Mouse (Mus musculus) embryonic facial prominence, embryonic 14.5 days (tissue): ENCODE data around the gene Col4a2. TPM values are rescaled to one million over a fixed set of nuclear protein-coding genes. Genes with fewer than 3 reads are reported as not detected.

Experiments used
- ATAC-seq: fragments of 200-750 bp; cut with Nextera tagmentation; 2 replicates; pipeline ENCODE4 v1.8.0; 2017; ENCODE audit warnings: low read depth, moderate number of reproducible peaks, moderate TSS enrichment
- DNase-seq: peaks from one replicate; pipeline ENCODE4 v3.0.0-alpha.2; 2015; ENCODE audit warnings: low spot score
- H3K27ac ChIP-seq: fragments of 300-500 bp; sonication (generic); replicated peaks from 2 replicates; pipeline ENCODE4 v1.5.1; 2014; ENCODE audit warnings: low read depth, mild to moderate bottlenecking, low read length, moderate library complexity
- H3K27me3 ChIP-seq: fragments of 300-500 bp; sonication (generic); replicated peaks from 2 replicates; pipeline ENCODE4 v1.6.1; 2014; ENCODE audit warnings: low read length; ENCODE audit not compliant: control insufficient read depth, insufficient read depth
- H3K36me3 ChIP-seq: fragments of 300-500 bp; sonication (generic); 2 replicates; pipeline ENCODE4 v1.6.1; 2014; ENCODE audit warnings: low read length, mixed read lengths; ENCODE audit not compliant: control insufficient read depth, insufficient read depth
- H3K4me1 ChIP-seq: fragments of 300-500 bp; sonication (generic); 2 replicates; pipeline ENCODE4 v1.6.1; 2014; ENCODE audit warnings: antibody characterized with exemption, low read length; ENCODE audit not compliant: control insufficient read depth, insufficient read depth
- H3K4me2 ChIP-seq: fragments of 300-500 bp; sonication (generic); 2 replicates; pipeline ENCODE4 v1.6.1; 2014; ENCODE audit warnings: low read depth, mild to moderate bottlenecking, low read length, moderate library complexity, mixed read lengths
- H3K4me3 ChIP-seq: fragments of 300-500 bp; sonication (generic); 2 replicates; pipeline ENCODE4 v1.5.1; 2014; ENCODE audit warnings: low read depth, mild to moderate bottlenecking, low read length
- H3K9ac ChIP-seq: fragments of 300-500 bp; sonication (generic); 2 replicates; pipeline ENCODE4 v1.6.1; 2014; ENCODE audit warnings: low read depth, mild to moderate bottlenecking, low read length, moderate library complexity, mixed read lengths
- H3K9me3 ChIP-seq: fragments of 300-500 bp; sonication (generic); 2 replicates; pipeline ENCODE4 v1.6.1; 2016; ENCODE audit warnings: low read length; ENCODE audit not compliant: control insufficient read depth
- WGBS: fragments of 180-500 bp; shearing (Covaris S2); extraction: QIAGEN DNeasy Blood & Tissue Kit; methylation state at CpG from one replicate; pipeline ENCODE4 v1.1.7; 2014; 5-methylcytosine and 5-hydroxymethylcytosine counted together
- polyA plus RNA-seq: library from polyadenylated mRNA; unstranded; fragments of >200 nt; fragmentation: Nextera tagmentation; extraction: Ambion mirVana; gene quantifications from 2 replicates; pipeline ENCODE4 v1.2.1, GENCODE M21; 2014

Gene Col4a2
- polyA plus RNA-seq, 1 experiment from 2014 or later: 95.9 TPM

GRCm38 (mm10) chr8:11348622-11349021, 36.0 kb downstream of the Col4a2 start:
- Histone ChIP-seq H3K27me3 (no peaks in the 10 kb centered on the region), H3K36me3 (no peaks in the 10 kb centered on the region), H3K9ac (no peak overlapping the region), H3K4me1 (peaks cover 13% of the 10 kb centered on the region), H3K4me3 (no peak overlapping the region), H3K27ac (peak overlapping the region; percentile 33; the same call in 1 of the 2 replicates), H3K4me2 (no peak overlapping the region), H3K9me3 (no peaks in the 10 kb centered on the region)
- peak; percentile 71 for ATAC-seq
- WGBS: 69% methylated on average over 11 of the region's 11 CpGs
- peak; percentile 77 for DNase-seq

GRCm38 (mm10) chr8:11351355-11351754, 38.8 kb downstream of the Col4a2 start:
- 90% methylated on average over 6 of the region's 6 CpGs for WGBS

GRCm38 (mm10) chr8:11352514-11352913, 39.9 kb downstream of the Col4a2 start:
- ATAC-seq: no peak
- H3K36me3 ChIP-seq: no peaks in the 10 kb centered on the region
- no peak for DNase-seq
- H3K27ac ChIP-seq: no peak overlapping the region
- WGBS: 72% methylated on average over 11 of the region's 11 CpGs
- H3K9me3 ChIP-seq: no peaks in the 10 kb centered on the region
- no peak overlapping the region for H3K4me2 ChIP-seq
- H3K9ac ChIP-seq: no peak overlapping the region
- H3K4me3 ChIP-seq: no peak overlapping the region
- peaks cover 15% of the 10 kb centered on the region for H3K4me1 ChIP-seq
- no peaks in the 10 kb centered on the region for H3K27me3 ChIP-seq

More at GRCm38 (mm10) chr8:11351355-11351754, 38.8 kb downstream of the Col4a2 start:
- DNase-seq: no peak
- Histone ChIP-seq H3K27me3 (no peaks in the 10 kb centered on the region), H3K4me2 (no peak overlapping the region), H3K4me3 (no peak overlapping the region), H3K36me3 (no peaks in the 10 kb centered on the region), H3K4me1 (peaks cover 13% of the 10 kb centered on the region), H3K27ac (no peak overlapping the region), H3K9me3 (no peaks in the 10 kb centered on the region), H3K9ac (no peak overlapping the region)
- no peak for ATAC-seq

- no peaks in the 10 kb centered on the region for H3K9me3 ChIP-seq
- H3K36me3 ChIP-seq: no peaks in the 10 kb centered on the region
- H3K27ac ChIP-seq: no peak overlapping the region
- no peak overlapping the region for H3K9ac ChIP-seq
- 94% methylated on average over 8 of the region's 8 CpGs for WGBS
- ATAC-seq (no peak), DNase-seq (no peak)
- H3K27me3 ChIP-seq: no peaks in the 10 kb centered on the region
- H3K4me1 ChIP-seq: peaks cover 12% of the 10 kb centered on the region
- H3K4me2 ChIP-seq: no peak overlapping the region
- H3K4me3 ChIP-seq: no peak overlapping the region
Measured at GRCm38 (mm10) chr8:11354800-11355451, 42.3 kb downstream of the Col4a2 start.

- H3K27ac ChIP-seq: no peak overlapping the region
- ATAC-seq (no peak), DNase-seq (no peak)
- no peak overlapping the region for H3K4me3 ChIP-seq
- no peaks in the 10 kb centered on the region for H3K27me3 ChIP-seq
- H3K4me1 ChIP-seq: peaks cover 19% of the 10 kb centered on the region
- no peak overlapping the region for H3K4me2 ChIP-seq
- H3K36me3 ChIP-seq: no peaks in the 10 kb centered on the region
- H3K9me3 ChIP-seq: no peaks in the 10 kb centered on the region
- 87% methylated on average over 3 of the region's 3 CpGs for WGBS
- H3K9ac ChIP-seq: no peak overlapping the region
Measured at GRCm38 (mm10) chr8:11355900-11356299, 43.3 kb downstream of the Col4a2 start.

GRCm38 (mm10) chr8:11356776-11357175, 44.2 kb downstream of the Col4a2 start:
- Histone ChIP-seq H3K4me1 (peaks cover 23% of the 10 kb centered on the region), H3K27me3 (no peaks in the 10 kb centered on the region), H3K4me3 (no peak overlapping the region), H3K27ac (no peak overlapping the region), H3K9ac (no peak overlapping the region), H3K9me3 (no peaks in the 10 kb centered on the region), H3K36me3 (no peaks in the 10 kb centered on the region), H3K4me2 (no peak overlapping the region)
- ATAC-seq (no peak), DNase-seq (no peak)
- WGBS: 78% methylated on average over 8 of the region's 8 CpGs

GRCm38 (mm10) chr8:11357921-11358436, 45.4 kb downstream of the Col4a2 start:
- no peaks in the 10 kb centered on the region for H3K9me3 ChIP-seq
- peaks cover 35% of the 10 kb centered on the region for H3K4me1 ChIP-seq
- no peak overlapping the region for H3K9ac ChIP-seq
- WGBS: 36% methylated on average over 7 of the region's 7 CpGs
- peak; percentile 56 for ATAC-seq
- peak; percentile 74 for DNase-seq
- peak overlapping the region; percentile 79 for H3K27ac ChIP-seq
- H3K4me3 ChIP-seq: no peak overlapping the region
- H3K4me2 ChIP-seq: no peak overlapping the region; the same call in 1 of the 2 replicates
- H3K36me3 ChIP-seq: no peaks in the 10 kb centered on the region
- no peaks in the 10 kb centered on the region for H3K27me3 ChIP-seq

- ATAC-seq (no peak), DNase-seq (no peak)
- Histone ChIP-seq H3K36me3 (no peaks in the 10 kb centered on the region), H3K9me3 (no peaks in the 10 kb centered on the region), H3K4me1 (peaks cover 49% of the 10 kb centered on the region), H3K27me3 (no peaks in the 10 kb centered on the region), H3K9ac (no peak overlapping the region), H3K4me2 (no peak overlapping the region), H3K27ac (no peak overlapping the region), H3K4me3 (no peak overlapping the region)
- WGBS: 85% methylated on average over 5 of the region's 5 CpGs
Measured at GRCm38 (mm10) chr8:11359846-11360245, 47.2 kb downstream of the Col4a2 start.
